Mouse (Mus musculus) testis, adult 2 months (tissue): Measurements from ENCODE around the gene Rptor. TPM values are rescaled to one million over a fixed set of nuclear protein-coding genes. Genes with fewer than 3 reads are reported as not detected.

Source experiments
- H3K27ac ChIP-seq: fragments of 200-500 bp; 2 replicates; pipeline ENCODE4 v1.5.1; 2012; ENCODE audit warnings: low read depth, low read length; ENCODE audit not compliant: control insufficient read depth, insufficient read depth
- H3K27me3 ChIP-seq: fragments of 200-500 bp; 2 replicates; pipeline ENCODE4 v1.6.1; 2012; ENCODE audit warnings: mild to moderate bottlenecking, low read length, moderate library complexity; ENCODE audit not compliant: control insufficient read depth, insufficient read depth
- H3K36me3 ChIP-seq: fragments of 200-500 bp; 2 replicates; pipeline ENCODE4 v1.6.1; 2012; ENCODE audit warnings: mild to moderate bottlenecking, low read length; ENCODE audit not compliant: control insufficient read depth, insufficient read depth
- H3K4me1 ChIP-seq: fragments of 200-500 bp; 2 replicates; pipeline ENCODE4 v1.6.1; 2012; ENCODE audit warnings: low read length; ENCODE audit not compliant: control insufficient read depth, insufficient read depth
- H3K4me3 ChIP-seq: fragments of 200-500 bp; 2 replicates; pipeline ENCODE4 v1.5.1; 2012; ENCODE audit warnings: low read depth, mild to moderate bottlenecking, low read length, moderate library complexity, mixed read lengths; ENCODE audit not compliant: control insufficient read depth
- CTCF ChIP-seq: fragments of 200-500 bp; IDR thresholded peaks from 2 replicates; pipeline ENCODE4 v1.5.1; 2012; ENCODE audit warnings: low read depth, mild to moderate bottlenecking, inconsistent platforms, low read length, moderate library complexity; ENCODE audit not compliant: control insufficient read depth, insufficient read depth, insufficient replicate concordance
- POLR2A ChIP-seq: fragments of 200-500 bp; IDR thresholded peaks from 2 replicates; pipeline ENCODE4 v1.6.1; 2012; ENCODE audit warnings: low read depth, mild to moderate bottlenecking, inconsistent platforms, low read length, moderate library complexity; ENCODE audit not compliant: control insufficient read depth
- polyA plus RNA-seq: library from polyadenylated mRNA; depleted of rRNA; stranded (reverse); fragments of >200 nt; gene quantifications from 2 replicates; pipeline ENCODE4 v1.2.3, GENCODE M21; 2012

Gene Rptor
- polyA plus RNA-seq, 1 experiment = 25.4 TPM

GRCm38 (mm10) chr11:119846608-119847007 is 243.9 kb downstream of the Rptor start:
- TF ChIP-seq CTCF = no peak
- TF ChIP-seq POLR2A = no peak
- Histone ChIP-seq H3K27ac (no peak overlapping the region), H3K36me3 (no peaks in the 10 kb centered on the region), H3K4me3 (no peak overlapping the region), H3K4me1 (no peaks in the 10 kb centered on the region), H3K27me3 (no peaks in the 10 kb centered on the region)

GRCm38 (mm10) chr11:119847076-119847475 is 244.4 kb downstream of the Rptor start:
- H3K4me3 ChIP-seq = no peak overlapping the region
- H3K27me3 ChIP-seq = no peaks in the 10 kb centered on the region
- H3K36me3 ChIP-seq = no peaks in the 10 kb centered on the region
- TF ChIP-seq POLR2A = no peak
- TF ChIP-seq CTCF = no peak
- no peaks in the 10 kb centered on the region for H3K4me1 ChIP-seq
- H3K27ac ChIP-seq = no peak overlapping the region

DNA sequence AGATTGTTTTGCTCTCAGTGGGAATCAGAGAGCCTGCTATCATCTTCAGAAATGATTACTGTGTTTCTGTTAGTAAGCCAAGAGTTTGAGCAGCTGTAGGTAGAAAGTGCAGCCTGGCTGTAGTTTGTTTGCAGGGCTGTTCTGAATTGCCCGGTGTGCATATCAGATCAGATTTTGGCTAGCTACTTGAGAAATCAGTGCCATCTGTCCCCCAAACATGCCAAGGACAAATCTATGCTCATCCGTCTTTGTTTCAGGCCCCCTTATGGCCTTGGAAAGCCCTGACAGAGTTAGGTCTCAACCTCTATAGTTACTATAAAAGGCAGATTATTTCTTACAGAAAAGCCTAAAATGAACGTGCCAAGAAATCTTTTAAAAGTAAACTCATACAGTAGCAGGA is 244.9 kb downstream of the Rptor start:
- TF ChIP-seq CTCF (no peak), POLR2A (no peak)
- Histone ChIP-seq H3K36me3 (peaks cover 2% of the 10 kb centered on the region; the same call in 1 of the 2 replicates), H3K27me3 (no peaks in the 10 kb centered on the region), H3K27ac (no peak overlapping the region), H3K4me1 (no peaks in the 10 kb centered on the region), H3K4me3 (no peak overlapping the region)

DNA sequence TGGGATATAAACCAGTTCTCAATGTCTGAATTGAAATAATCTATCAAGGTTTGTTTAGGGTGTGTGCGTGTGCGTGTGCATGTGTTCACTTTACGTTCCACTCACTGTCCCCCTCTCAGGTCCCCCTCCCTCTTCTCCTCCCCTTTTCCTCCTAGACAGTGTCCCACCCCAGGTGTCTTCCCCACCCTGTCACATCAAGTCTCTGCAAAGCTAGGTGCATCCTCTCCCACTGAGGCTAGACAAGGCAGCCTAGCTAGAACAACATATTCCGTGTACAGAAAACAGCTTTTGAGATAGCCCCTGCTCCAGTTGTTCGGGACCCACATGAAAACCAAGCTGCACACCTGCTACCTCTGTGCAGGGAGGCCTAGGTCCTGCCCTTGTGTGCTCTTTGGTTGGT is 245.5 kb downstream of the Rptor start:
- H3K27me3 ChIP-seq = no peaks in the 10 kb centered on the region
- no peak overlapping the region for H3K4me3 ChIP-seq
- H3K27ac ChIP-seq = no peak overlapping the region
- TF ChIP-seq CTCF (no peak), POLR2A (no peak)
- peaks cover 2% of the 10 kb centered on the region for H3K36me3 ChIP-seq
- no peaks in the 10 kb centered on the region for H3K4me1 ChIP-seq

DNA sequence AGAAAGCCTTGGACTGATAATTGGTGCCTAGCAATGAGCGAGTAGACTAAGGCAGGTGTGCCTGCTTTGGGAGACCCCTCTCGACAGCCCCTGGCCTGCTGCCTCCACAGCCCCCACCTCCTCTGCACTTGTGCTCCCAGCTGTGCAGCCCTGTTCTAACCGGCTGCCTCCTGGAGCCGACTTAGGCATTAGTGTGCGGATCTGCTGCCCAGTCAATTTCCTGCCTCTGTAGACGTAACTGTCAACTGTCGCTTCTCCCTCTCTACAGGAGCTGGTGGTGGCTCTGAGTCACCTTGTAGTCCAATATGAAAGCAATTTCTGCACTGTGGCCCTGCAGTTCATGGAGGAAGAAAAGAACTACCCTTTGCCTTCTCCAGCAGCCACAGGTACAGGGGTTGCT is 253.3 kb downstream of the Rptor start:
- H3K36me3 ChIP-seq = peaks cover 2% of the 10 kb centered on the region
- H3K4me1 ChIP-seq = no peaks in the 10 kb centered on the region
- H3K4me3 ChIP-seq = no peak overlapping the region
- H3K27me3 ChIP-seq = no peaks in the 10 kb centered on the region
- H3K27ac ChIP-seq = no peak overlapping the region
- no peak for TF ChIP-seq CTCF

DNA sequence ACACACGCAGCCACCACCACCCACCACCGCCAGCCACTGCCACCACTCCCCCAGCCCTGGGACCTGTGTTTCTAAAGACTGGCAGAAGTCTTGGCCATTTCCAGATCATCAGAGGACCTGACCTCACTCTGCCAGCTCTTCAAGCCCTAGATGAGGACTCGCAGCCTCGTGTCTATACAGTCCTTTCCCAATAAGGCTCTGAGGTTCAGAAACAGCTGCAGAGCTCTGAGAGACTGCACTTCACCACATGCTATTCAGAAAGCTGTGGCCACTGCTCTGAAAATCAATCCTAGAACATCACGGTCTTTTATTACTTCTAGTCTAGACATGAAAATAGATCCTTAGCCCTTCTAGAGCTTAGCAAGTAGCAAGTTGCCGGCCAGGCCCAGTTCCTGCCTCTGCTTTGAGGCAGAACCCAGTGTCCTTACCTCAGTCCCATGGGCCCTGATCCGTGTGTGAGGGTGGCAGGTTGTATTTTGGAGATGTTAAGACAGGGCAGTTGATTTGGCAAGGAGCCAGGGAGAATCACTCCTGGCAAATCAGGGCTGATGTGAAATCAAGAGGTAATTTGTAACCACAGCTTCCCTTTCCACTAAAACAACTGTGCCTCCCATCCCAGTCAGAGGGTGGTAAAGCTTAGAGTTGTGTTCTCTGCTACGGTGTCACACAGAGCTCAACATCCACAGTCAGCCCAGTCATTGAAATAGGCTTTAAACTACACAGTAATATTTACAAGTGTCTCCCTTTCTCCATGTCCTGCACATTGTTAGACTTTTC is 260.0 kb downstream of the Rptor start:
- TF ChIP-seq POLR2A (no peak), CTCF (no peak)
- H3K27ac ChIP-seq = no peak overlapping the region
- no peak overlapping the region for H3K4me3 ChIP-seq
- no peaks in the 10 kb centered on the region for H3K27me3 ChIP-seq
- no peaks in the 10 kb centered on the region for H3K4me1 ChIP-seq
- no peaks in the 10 kb centered on the region; the same call in 1 of the 2 replicates for H3K36me3 ChIP-seq

- H3K36me3 ChIP-seq = no peaks in the 10 kb centered on the region; the same call in 1 of the 2 replicates
- H3K4me3 ChIP-seq = no peak overlapping the region
- TF ChIP-seq POLR2A = no peak
- H3K4me1 ChIP-seq = no peaks in the 10 kb centered on the region
- H3K27ac ChIP-seq = no peak overlapping the region
- no peaks in the 10 kb centered on the region for H3K27me3 ChIP-seq
These were observed 260.7 kb downstream of the Rptor start for GRCm38 (mm10) chr11:119863421-119863821.
